Mouse (Mus musculus) midbrain, embryonic 12.5 days (tissue): ENCODE measurements around the gene Dclre1c. TPM values are rescaled to one million over a fixed set of nuclear protein-coding genes. Genes with fewer than 3 reads are reported as not detected.
"Not testable (repeated sequence)": the region's sequence is repeated elsewhere in the genome, so short reads cannot be mapped to it uniquely, and the experiment has no call there.

Source experiments
- ATAC-seq: fragments of 200-750 bp; cut with Nextera tagmentation; 2 replicates; pipeline ENCODE4 v1.8.0; 2017; ENCODE audit warnings: low read depth, moderate TSS enrichment, moderate library complexity; ENCODE audit not compliant: low FRiP score
- H3K27ac ChIP-seq: fragments of 300-500 bp; sonication (generic); replicated peaks from 2 replicates; pipeline ENCODE4 v1.5.1; 2016; ENCODE audit warnings: mild to moderate bottlenecking
- H3K27me3 ChIP-seq: fragments of 300-500 bp; sonication (generic); 2 replicates; pipeline ENCODE4 v1.6.1; 2016; ENCODE audit warnings: mild to moderate bottlenecking
- H3K36me3 ChIP-seq: fragments of 300-500 bp; sonication (generic); 2 replicates; pipeline ENCODE4 v1.6.1; 2016
- H3K4me1 ChIP-seq: fragments of 300-500 bp; sonication (generic); 2 replicates; pipeline ENCODE4 v1.6.1; 2016
- H3K4me2 ChIP-seq: fragments of 300-500 bp; sonication (generic); replicated peaks from 2 replicates; pipeline ENCODE4 v1.6.1; 2016; ENCODE audit warnings: mild to moderate bottlenecking, moderate library complexity
- H3K4me3 ChIP-seq: fragments of 300-500 bp; sonication (generic); 2 replicates; pipeline ENCODE4 v1.5.1; 2016; ENCODE audit warnings: mild to moderate bottlenecking
- H3K9ac ChIP-seq: fragments of 300-500 bp; sonication (generic); replicated peaks from 2 replicates; pipeline ENCODE4 v1.6.1; 2016; ENCODE audit warnings: mild to moderate bottlenecking, moderate library complexity
- H3K9me3 ChIP-seq: fragments of 300-500 bp; sonication (generic); 2 replicates; pipeline ENCODE4 v1.6.1; 2016; ENCODE audit warnings: mild to moderate bottlenecking
- WGBS: fragments of 180-500 bp; shearing (Covaris S2); methylation state at CpG from one replicate; pipeline ENCODE4 v1.1.7; 2016; 5-methylcytosine and 5-hydroxymethylcytosine counted together
- polyA plus RNA-seq: library from polyadenylated mRNA; unstranded; fragments of >200 nt; fragmentation: Nextera tagmentation; extraction: Ambion mirVana; gene quantifications from 2 replicates; pipeline ENCODE4 v1.2.1, GENCODE M21; 2016

The Dclre1c gene
- polyA plus RNA-seq = 9.4 and 9.9 TPM in 2 replicates

DNA sequence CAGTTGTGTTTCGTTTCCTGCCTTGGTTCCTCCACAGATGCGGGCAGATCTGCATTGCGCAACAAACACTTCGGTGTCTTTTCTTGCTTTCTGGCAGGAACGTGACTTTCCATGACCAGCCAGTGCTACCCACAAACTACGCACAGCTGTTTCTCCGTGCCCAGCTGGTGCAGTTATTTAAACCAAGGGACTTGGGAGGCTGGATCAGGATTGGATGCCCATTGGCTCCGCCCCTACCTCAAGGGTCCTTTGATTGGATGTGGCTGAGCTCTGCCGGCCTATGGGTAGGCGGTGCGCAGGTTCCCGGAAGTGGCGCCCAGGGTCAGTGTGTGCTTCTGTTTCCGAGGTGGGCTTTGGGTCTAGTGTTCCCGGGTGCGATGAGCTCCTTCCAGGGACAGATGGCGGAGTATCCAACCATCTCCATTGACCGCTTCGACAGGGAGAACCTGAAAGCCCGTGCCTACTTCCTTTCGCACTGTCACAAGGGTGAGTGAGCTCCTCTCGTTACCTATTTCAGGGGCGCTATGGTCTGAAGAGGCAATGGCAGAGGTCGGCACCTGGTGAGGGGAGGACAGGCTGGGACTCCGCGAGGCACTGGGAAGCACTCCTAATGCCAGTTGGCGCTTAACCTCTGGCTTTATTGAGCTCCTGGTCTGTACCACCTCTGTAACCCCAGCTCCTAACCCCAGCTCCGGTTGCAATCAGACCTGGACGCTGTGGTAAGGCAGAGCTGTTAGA, at the start of gene Dclre1c:
TSS of gene Dclre1c (plus strand) at position 291 of the 738 bp plus-strand sequence.
- WGBS = 1% methylated on average over 29 of the region's 29 CpGs
- no peak within 1 kb of the TSS for H3K27ac ChIP-seq
- no peaks in the 10 kb centered on the region for H3K27me3 ChIP-seq
- no peaks in the 10 kb centered on the region for H3K9me3 ChIP-seq
- peak within 1 kb of the TSS; percentile 67 for H3K9ac ChIP-seq
- peak; percentile 98 for ATAC-seq
- no peaks in the 10 kb centered on the region for H3K36me3 ChIP-seq
- H3K4me2 ChIP-seq = peak within 1 kb of the TSS; percentile 76
- peak within 1 kb of the TSS; percentile 71 for H3K4me3 ChIP-seq
- H3K4me1 ChIP-seq = peaks cover 18% of the 10 kb centered on the region

DNA sequence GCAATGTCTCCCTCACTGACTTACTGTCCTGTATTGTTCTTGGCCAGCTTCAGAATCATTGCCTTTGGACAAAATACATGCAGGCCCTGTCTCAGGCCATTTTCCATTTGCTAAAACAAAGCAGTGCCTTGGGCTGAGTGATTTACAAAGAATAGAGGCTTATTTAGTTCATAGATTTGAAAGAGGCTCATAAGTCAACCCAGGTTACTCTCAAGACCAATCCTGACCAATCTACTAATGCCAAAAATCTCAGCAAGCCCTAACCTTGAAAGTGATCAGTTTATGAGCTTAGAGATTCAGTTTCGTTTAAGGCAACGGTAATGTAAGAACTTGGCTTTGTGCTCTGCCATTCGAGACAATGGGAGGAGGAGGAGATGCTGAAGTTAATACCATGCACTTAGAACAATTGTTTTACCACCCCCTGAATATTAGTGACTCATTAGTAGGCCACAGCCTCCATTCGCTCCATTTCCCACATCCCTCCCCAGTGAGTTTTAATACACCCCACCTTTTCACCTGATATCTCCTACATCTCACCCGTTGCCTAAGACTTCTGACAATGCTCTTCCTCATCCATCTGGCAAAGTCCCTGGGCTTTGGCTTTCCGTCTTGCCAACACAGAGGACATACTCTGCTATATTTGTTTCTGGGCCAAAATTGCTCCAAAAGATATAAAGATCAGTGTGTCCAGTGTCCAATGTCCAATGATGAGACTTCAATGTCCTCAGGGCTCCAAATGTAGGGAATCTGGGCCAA, 36.6 kb upstream of the Dclre1c start:
- no peak for ATAC-seq
- Histone ChIP-seq H3K27ac (no peak overlapping the region), H3K4me3 (no peak overlapping the region), H3K9me3 (no peaks in the 10 kb centered on the region), H3K4me2 (no peak overlapping the region), H3K9ac (no peak overlapping the region), H3K36me3 (no peaks in the 10 kb centered on the region), H3K4me1 (no peaks in the 10 kb centered on the region), H3K27me3 (no peaks in the 10 kb centered on the region)
- WGBS = 86% methylated on average over 6 of the region's 6 CpGs

DNA sequence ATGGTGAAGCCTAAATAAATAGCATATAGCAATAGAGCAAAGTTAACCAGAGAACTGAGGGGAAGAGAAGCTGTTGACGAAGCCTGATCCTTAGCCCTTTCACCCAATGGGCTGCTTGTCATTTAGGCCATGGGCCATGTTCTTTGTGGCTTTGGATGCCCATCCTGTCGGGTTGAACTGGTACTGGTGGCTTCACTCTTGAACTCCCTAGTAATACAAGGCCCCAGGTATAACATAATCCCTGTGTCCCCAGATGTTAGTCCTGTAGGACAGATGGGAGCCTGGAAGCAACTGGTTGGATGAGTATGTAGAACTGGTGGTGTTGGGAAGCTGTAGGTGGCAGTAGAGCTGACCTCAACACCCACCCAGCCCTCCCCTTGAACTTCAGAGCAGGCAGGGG, 32.0 kb upstream of the Dclre1c start:
- no peak for ATAC-seq
- no peak overlapping the region for H3K4me2 ChIP-seq
- H3K27me3 ChIP-seq = no peaks in the 10 kb centered on the region

DNA sequence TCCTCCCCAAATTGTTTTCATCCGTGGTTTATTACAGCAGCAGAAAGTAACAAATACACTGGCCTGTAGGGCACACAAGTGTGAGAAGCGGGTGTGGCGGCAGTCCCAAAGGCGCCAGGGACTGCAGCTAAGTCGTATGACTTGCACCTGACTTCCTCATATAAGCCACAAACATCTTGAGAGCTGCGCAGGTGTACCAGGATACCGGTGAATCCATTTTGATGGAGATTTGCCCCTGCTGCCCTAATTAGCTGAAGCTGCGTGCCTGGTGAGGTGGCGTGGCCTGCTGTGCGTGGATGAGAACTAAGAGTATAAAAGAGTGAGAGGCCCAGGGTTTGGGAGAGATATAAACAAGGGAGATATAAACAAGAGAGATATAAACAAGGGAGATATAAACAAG, 26.8 kb upstream of the Dclre1c start, which contains the start of gene Olah:
TSS of gene Olah (minus strand) at position 101 of the 400 bp plus-strand sequence.
- not testable (repeated sequence) for ATAC-seq

More for the DNA sequence above, 32.0 kb upstream of the Dclre1c start:
- Histone ChIP-seq H3K9me3 (no peaks in the 10 kb centered on the region), H3K4me3 (no peak overlapping the region), H3K36me3 (no peaks in the 10 kb centered on the region), H3K27ac (no peak overlapping the region), H3K9ac (no peak overlapping the region), H3K4me1 (no peaks in the 10 kb centered on the region)
- 77% methylated on average over 2 of the region's 2 CpGs for WGBS

DNA sequence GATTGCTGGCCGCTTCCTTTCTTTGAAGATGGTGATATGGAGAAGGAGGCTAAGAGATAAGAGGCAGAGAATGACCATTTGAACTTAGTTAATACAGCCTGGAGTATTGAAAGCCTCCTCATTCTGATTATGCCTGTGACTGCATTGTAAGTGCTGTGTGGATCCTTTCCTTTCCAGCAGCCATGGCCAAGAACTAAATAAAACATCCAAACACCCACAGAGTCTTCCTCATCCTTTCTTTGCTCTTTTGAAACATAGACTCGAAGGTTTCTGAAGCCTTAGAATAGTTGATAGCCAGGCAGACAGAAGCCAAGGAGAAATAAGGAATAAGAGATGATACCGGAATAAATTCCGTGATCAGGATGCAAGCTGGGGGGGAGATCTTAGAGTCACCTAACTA, 17.9 kb upstream of the Dclre1c start:
- no peak overlapping the region for H3K4me2 ChIP-seq
- ATAC-seq = no peak
- no peak overlapping the region for H3K4me3 ChIP-seq
- no peaks in the 10 kb centered on the region for H3K27me3 ChIP-seq
- H3K27ac ChIP-seq = no peak overlapping the region
- WGBS = 88% methylated on average over 4 of the region's 4 CpGs
- H3K4me1 ChIP-seq = no peaks in the 10 kb centered on the region
- H3K9ac ChIP-seq = no peak overlapping the region
- no peaks in the 10 kb centered on the region for H3K9me3 ChIP-seq
- no peaks in the 10 kb centered on the region for H3K36me3 ChIP-seq

More for the DNA sequence above, 26.8 kb upstream of the Dclre1c start, which contains the start of gene Olah:
- H3K36me3 ChIP-seq, H3K9ac ChIP-seq, H3K27ac ChIP-seq, H3K27me3 ChIP-seq, H3K9me3 ChIP-seq, H3K4me1 ChIP-seq, H3K4me3 ChIP-seq, H3K4me2 ChIP-seq: not testable (repeated sequence)
- 70% methylated on average over 10 of the region's 10 CpGs for WGBS

DNA sequence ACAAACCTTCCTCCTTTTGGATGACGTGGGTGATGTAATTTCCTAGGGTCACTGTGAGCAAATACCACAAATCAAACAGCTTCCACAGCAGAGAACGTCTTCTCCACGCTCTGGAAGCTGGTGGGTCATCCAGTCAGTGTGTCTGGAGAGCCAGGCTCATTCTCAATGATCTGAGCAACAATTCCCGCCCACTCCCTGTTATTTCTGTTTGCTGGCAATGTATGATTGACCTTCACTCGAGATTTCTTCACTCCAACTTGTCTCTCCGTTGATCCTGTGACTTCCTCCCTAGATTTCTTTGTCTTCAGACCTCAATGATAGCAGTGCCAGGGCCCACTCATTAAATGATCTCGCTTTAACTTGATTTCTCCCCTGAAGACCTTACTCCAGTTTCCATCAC, 16.2 kb upstream of the Dclre1c start:
- no peaks in the 10 kb centered on the region for H3K27me3 ChIP-seq
- no peaks in the 10 kb centered on the region for H3K9me3 ChIP-seq
- ATAC-seq = no peak
- no peak overlapping the region for H3K9ac ChIP-seq
- H3K27ac ChIP-seq = no peak overlapping the region
- 82% methylated on average over 7 of the region's 7 CpGs for WGBS
- H3K36me3 ChIP-seq = no peaks in the 10 kb centered on the region
- no peak overlapping the region for H3K4me3 ChIP-seq
- no peak overlapping the region for H3K4me2 ChIP-seq
- no peaks in the 10 kb centered on the region for H3K4me1 ChIP-seq

DNA sequence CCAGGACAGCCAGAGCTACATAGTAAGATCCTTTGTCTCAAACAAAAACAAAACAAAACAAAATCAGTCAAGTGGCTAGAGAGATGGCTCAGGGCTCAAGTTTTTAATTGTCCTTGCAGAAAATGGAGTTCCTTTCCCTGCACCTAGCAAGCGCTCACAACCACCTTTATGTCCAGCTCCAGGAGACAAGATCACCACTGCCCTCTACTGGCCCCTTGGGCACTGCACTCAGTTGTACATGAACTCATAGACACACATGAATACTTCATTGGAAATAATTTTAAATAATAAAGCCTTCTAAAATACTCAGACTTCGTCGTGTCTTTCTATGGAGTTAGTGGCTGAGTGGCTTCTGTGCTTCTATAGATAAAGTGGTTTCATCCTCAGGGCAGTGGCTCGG, 9.7 kb upstream of the Dclre1c start:
- no peak overlapping the region for H3K9ac ChIP-seq
- H3K4me3 ChIP-seq = no peak overlapping the region
- no peak for ATAC-seq
- peaks cover 24% of the 10 kb centered on the region for H3K27me3 ChIP-seq
- H3K36me3 ChIP-seq = no peaks in the 10 kb centered on the region
- H3K9me3 ChIP-seq = no peaks in the 10 kb centered on the region
- no peaks in the 10 kb centered on the region for H3K4me1 ChIP-seq
- H3K27ac ChIP-seq = no peak overlapping the region
- 40% methylated on average over 4 of the region's 4 CpGs for WGBS
- H3K4me2 ChIP-seq = no peak overlapping the region

DNA sequence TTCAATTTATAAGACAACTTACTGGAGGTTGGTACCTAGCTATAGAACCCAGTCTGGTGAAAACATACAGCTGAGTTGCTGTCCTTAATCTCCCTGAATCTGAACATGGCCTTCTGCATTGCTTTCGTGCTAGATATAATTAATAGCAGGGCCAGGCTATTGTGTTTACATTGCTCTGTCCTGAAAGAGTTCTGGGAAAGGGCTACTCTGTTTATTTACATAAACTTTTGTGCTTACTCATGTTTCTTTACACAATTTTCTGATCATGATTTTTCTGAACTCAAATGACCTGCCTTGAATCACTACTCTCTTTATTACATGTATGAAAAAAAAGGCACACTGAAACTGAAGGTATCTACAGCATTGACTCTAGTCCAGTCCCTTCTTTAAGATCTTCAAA, 8.3 kb upstream of the Dclre1c start:
- H3K27ac ChIP-seq = no peak overlapping the region
- ATAC-seq = no peak
- H3K4me3 ChIP-seq = no peak overlapping the region
- 69% methylated on average over 1 of the region's 1 CpGs for WGBS
- no peaks in the 10 kb centered on the region for H3K9me3 ChIP-seq
- no peak overlapping the region for H3K9ac ChIP-seq
- peaks cover 8% of the 10 kb centered on the region for H3K4me1 ChIP-seq
- H3K36me3 ChIP-seq = no peaks in the 10 kb centered on the region
- no peak overlapping the region for H3K4me2 ChIP-seq
- peaks cover 24% of the 10 kb centered on the region for H3K27me3 ChIP-seq

DNA sequence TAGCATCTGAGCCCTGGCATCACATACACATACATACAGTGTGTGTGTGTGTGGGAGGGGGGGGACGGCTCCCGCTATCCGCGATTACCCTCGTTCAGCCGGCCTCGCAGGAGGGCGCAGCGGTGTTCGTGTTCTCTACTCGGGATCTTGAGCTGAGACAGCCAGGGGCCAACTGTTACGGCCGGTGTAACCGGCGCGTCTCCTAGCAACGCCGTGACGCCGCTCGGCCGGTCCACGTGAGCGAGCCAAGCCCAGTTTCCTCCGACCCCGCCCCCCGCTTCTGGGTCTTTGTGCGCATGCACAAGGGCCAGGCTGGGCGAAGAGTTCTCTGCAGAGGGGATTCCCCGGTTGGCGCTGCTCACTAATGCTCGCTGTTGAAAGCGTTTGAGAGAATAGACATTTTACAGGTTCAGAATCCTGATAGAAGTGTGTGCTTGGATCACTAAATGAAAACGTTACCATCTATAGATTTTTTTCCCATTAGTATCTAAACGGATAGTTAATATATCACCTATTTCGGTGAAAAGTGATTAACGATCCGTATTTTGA, 5.0 kb upstream of the Dclre1c start:
- WGBS = 2% methylated on average over 38 of the region's 38 CpGs
- Histone ChIP-seq H3K36me3 (no peaks in the 10 kb centered on the region), H3K4me2 (peak overlapping the region; percentile 63), H3K9ac (no peak overlapping the region; the same call in 1 of the 2 replicates), H3K4me3 (peak overlapping the region; percentile 46), H3K9me3 (no peaks in the 10 kb centered on the region), H3K27me3 (peaks cover 24% of the 10 kb centered on the region), H3K4me1 (peaks cover 12% of the 10 kb centered on the region), H3K27ac (no peak overlapping the region)
- ATAC-seq = peak; percentile 94

DNA sequence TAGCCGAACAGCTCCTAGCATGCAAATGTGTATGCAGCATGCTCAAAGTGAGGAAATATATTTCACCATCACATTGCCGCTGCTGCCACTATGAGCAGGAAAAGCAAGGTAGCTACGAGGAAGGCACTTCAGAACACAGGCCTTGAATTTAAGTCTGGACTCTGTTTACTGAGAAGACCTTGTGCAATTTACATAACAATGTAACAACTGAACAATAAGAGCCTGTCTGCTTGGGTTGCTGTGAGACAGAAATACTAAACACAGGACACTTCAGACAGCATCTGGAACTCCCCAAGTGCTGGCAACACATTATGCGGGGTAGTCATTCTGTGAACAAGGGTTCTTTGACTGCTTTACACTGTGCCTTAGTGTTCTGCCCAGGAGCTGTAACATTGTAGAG, 3.8 kb upstream of the Dclre1c start:
- WGBS = 36% methylated on average over 4 of the region's 4 CpGs
- Histone ChIP-seq H3K27ac (peak overlapping the region; percentile 52), H3K9me3 (no peaks in the 10 kb centered on the region), H3K27me3 (peaks cover 23% of the 10 kb centered on the region), H3K36me3 (no peaks in the 10 kb centered on the region), H3K4me2 (no peak overlapping the region), H3K9ac (no peak overlapping the region), H3K4me3 (no peak overlapping the region), H3K4me1 (peaks cover 18% of the 10 kb centered on the region)
- no peak for ATAC-seq

DNA sequence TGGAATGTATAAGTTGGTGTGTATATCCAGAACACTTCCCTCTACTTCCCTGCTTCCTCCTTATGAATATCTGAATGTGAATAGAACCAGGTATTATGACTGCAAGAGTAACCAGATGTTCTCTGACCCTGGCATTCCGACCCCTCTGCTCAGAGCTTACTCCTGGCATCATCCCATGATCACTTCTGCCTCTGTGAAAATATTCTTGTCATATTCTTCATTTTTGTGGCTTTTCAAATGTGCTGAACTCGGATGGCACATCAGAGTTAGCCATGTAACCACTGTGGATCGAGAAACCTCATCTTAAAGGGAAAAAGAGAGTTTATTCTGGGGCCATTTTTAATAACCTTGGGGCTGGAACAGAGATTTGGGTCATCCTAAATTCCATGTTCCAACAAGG, 1.4 kb upstream of the Dclre1c start, which contains the start of gene Meig1:
TSS of gene Meig1 (minus strand) at position 101 of the 400 bp plus-strand sequence.
- Histone ChIP-seq H3K27ac (no peak within 1 kb of the TSS), H3K4me2 (peak within 1 kb of the TSS; percentile 76; the same call in 1 of the 2 replicates), H3K4me3 (no peak within 1 kb of the TSS), H3K4me1 (peaks cover 18% of the 10 kb centered on the region), H3K27me3 (peaks cover 9% of the 10 kb centered on the region; the same call in 1 of the 2 replicates), H3K36me3 (no peaks in the 10 kb centered on the region), H3K9ac (no peak within 1 kb of the TSS), H3K9me3 (no peaks in the 10 kb centered on the region)
- 72% methylated on average over 3 of the region's 3 CpGs for whole genome bisulfite sequencing
- ATAC-seq = no peak

DNA sequence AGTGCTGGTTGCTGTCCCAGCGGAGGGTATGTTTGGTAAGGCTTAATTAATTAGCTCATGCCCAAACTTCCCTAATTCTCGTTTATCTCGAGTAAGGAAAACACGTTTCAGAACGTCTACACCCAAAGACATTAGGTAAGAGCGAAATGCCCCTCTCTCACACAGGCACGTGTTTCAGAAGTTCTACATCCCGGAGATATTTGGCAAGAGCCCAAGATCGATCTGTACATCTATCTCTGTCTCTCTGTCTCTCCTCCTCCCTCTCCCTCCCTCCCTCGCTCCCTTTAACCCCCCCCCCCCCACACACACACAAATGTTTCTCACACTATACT, 614 bp downstream of the Dclre1c start:
- no peak for ATAC-seq
- H3K4me2 ChIP-seq = peak overlapping the region; percentile 76
- peaks cover 18% of the 10 kb centered on the region for H3K4me1 ChIP-seq
- peak overlapping the region; percentile 67 for H3K9ac ChIP-seq
- 14% methylated on average over 10 of the region's 10 CpGs for WGBS
- H3K27ac ChIP-seq = no peak overlapping the region
- no peaks in the 10 kb centered on the region for H3K36me3 ChIP-seq
- H3K9me3 ChIP-seq = no peaks in the 10 kb centered on the region
- no peaks in the 10 kb centered on the region for H3K27me3 ChIP-seq
- H3K4me3 ChIP-seq = peak overlapping the region; percentile 71
